Mouse (Mus musculus) liver, embryonic 11.5 days (tissue): ENCODE measurements around the gene Tmem40. TPM values are rescaled to one million over a fixed set of nuclear protein-coding genes. Genes with fewer than 3 reads are reported as not detected.

ENCODE experiments used
- ATAC-seq: fragments of 200-750 bp; cut with Nextera tagmentation; replicated peaks from 2 replicates; pipeline ENCODE4 v1.8.0; 2017; ENCODE audit warnings: moderate number of reproducible peaks, mild to moderate bottlenecking, moderate TSS enrichment, moderate library complexity; ENCODE audit not compliant: low FRiP score
- DNase-seq: peaks from one replicate; pipeline ENCODE4 v3.0.0-alpha.2; 2017; ENCODE audit warnings: low spot score
- H3K27ac ChIP-seq: fragments of 300-500 bp; sonication (generic); 2 replicates; pipeline ENCODE4 v1.5.1; 2014; ENCODE audit warnings: mild to moderate bottlenecking, low read depth, low read length, control low read depth
- H3K27me3 ChIP-seq: fragments of 300-500 bp; sonication (generic); replicated peaks from 2 replicates; pipeline ENCODE4 v1.6.1; 2014; ENCODE audit warnings: low read length, mixed read lengths; ENCODE audit not compliant: control insufficient read depth, insufficient read depth
- H3K36me3 ChIP-seq: fragments of 300-500 bp; sonication (generic); 2 replicates; pipeline ENCODE4 v1.6.1; 2014; ENCODE audit warnings: mild to moderate bottlenecking, low read length, moderate library complexity, mixed read lengths; ENCODE audit not compliant: control insufficient read depth, insufficient read depth
- H3K4me1 ChIP-seq: fragments of 300-500 bp; sonication (generic); replicated peaks from 2 replicates; pipeline ENCODE4 v1.6.1; 2014; ENCODE audit warnings: low read length, mixed read lengths; ENCODE audit not compliant: control insufficient read depth, insufficient read depth
- H3K4me2 ChIP-seq: fragments of 300-500 bp; sonication (generic); 2 replicates; pipeline ENCODE4 v1.6.1; 2014; ENCODE audit warnings: mild to moderate bottlenecking, control low read depth, moderate library complexity
- H3K4me3 ChIP-seq: fragments of 300-500 bp; sonication (generic); 2 replicates; pipeline ENCODE4 v1.5.1; 2014; ENCODE audit warnings: low read depth, low read length, control low read depth
- H3K9ac ChIP-seq: fragments of 300-500 bp; sonication (generic); 2 replicates; pipeline ENCODE4 v1.6.1; 2014; ENCODE audit warnings: low read depth, low read length, control low read depth
- H3K9me3 ChIP-seq: fragments of 300-500 bp; sonication (generic); 2 replicates; pipeline ENCODE4 v1.6.1; 2016; ENCODE audit warnings: low read length, inconsistent platforms, mixed read lengths; ENCODE audit not compliant: control insufficient read depth
- WGBS: fragments of 180-500 bp; shearing (Covaris S2); extraction: QIAGEN DNeasy Blood & Tissue Kit; methylation state at CpG from one replicate; pipeline ENCODE4 v1.1.7; 2014; 5-methylcytosine and 5-hydroxymethylcytosine counted together
- polyA plus RNA-seq: library from polyadenylated mRNA; unstranded; fragments of >200 nt; fragmentation: Nextera tagmentation; extraction: Ambion mirVana; gene quantifications from 2 replicates; pipeline ENCODE4 v1.2.1, GENCODE M21; 2014

The Tmem40 gene
- polyA plus RNA-seq, 1 experiment from 2014 or later: 32.5 TPM

DNA sequence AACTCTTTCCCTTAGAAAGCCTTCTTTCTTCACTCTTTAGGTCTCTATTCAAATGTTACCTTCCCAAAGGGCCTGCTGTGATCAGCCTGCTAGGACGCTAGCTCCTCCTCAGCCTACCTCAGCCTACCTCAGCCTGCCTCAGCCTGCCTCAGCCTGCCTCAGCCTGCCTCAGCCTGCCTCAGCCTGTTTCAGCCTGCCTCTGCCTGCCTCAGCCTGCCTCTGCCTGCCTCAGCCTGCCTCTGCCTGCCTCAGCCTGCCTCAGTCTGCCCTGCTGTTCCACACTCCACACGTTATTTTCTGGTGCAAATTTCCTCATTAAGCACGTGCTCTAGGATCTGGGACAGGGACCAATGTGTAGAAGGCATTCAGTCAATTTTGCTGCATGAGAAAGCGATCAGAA is 2.1 kb downstream of the Tmem40 start:
- no peaks in the 10 kb centered on the region for H3K27me3 ChIP-seq
- H3K9ac ChIP-seq: no peak overlapping the region
- DNase-seq: no peak
- WGBS: 87% methylated on average over 4 of the region's 4 CpGs
- H3K36me3 ChIP-seq: no peaks in the 10 kb centered on the region
- H3K9me3 ChIP-seq: no peaks in the 10 kb centered on the region
- H3K4me3 ChIP-seq: no peak overlapping the region
- peaks cover 51% of the 10 kb centered on the region for H3K4me1 ChIP-seq
- ATAC-seq: no peak
- H3K4me2 ChIP-seq: no peak overlapping the region
- H3K27ac ChIP-seq: peak overlapping the region; percentile 72

DNA sequence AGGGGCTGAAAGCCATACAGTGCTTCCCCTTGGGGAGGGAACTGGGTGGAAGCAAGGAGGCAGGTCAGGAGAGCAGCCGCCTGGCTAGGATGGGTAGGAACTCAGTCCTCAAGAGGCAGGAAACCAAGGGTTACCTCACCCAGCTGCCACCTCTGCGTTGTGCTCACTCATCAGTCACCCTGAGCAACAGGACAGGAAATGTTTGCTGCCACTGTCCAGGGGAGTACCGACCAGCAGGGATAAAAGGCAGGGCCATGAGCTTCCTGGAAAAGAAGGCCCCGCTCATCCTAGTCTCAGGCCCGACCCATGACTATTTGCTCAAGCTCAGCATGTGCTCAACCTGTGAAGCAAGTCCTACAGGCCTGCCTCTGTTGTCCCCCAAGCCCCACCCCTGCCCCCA is 2.7 kb downstream of the Tmem40 start:
- no peaks in the 10 kb centered on the region for H3K27me3 ChIP-seq
- ATAC-seq: no peak
- DNase-seq: no peak
- H3K9me3 ChIP-seq: no peaks in the 10 kb centered on the region
- 35% methylated on average over 5 of the region's 5 CpGs for WGBS
- peak overlapping the region; percentile 56 for H3K4me2 ChIP-seq
- peaks cover 53% of the 10 kb centered on the region for H3K4me1 ChIP-seq
- peak overlapping the region; percentile 72 for H3K27ac ChIP-seq
- no peak overlapping the region for H3K4me3 ChIP-seq
- H3K36me3 ChIP-seq: no peaks in the 10 kb centered on the region
- H3K9ac ChIP-seq: peak overlapping the region; percentile 38; the same call in 1 of the 2 replicates

DNA sequence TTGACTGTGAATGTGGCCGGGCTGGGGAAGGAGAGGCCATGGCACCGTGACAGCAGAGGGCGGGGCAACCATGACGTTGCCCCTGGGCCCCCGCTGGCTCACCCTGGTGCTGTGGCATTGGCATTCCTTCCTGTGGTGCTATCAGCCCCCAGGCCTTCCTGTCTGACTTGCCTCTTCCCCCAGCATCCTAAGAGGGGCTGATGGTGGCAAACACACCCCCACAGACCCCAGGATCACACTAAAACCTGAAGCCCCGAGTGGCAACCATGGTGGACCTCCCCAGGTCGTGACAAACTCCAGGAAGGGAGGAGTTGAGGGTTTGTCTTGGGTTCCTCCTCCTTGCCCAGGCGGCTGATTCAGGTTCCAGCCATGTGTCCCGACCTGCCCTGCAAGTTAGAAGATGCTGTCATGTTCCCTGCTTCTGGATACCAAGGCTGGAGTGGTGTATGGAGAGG is 3.2 kb downstream of the Tmem40 start:
- Histone ChIP-seq H3K4me3 (peak overlapping the region; percentile 25), H3K27me3 (no peaks in the 10 kb centered on the region), H3K36me3 (no peaks in the 10 kb centered on the region), H3K4me1 (peaks cover 48% of the 10 kb centered on the region), H3K9me3 (no peaks in the 10 kb centered on the region), H3K4me2 (peak overlapping the region; percentile 56), H3K27ac (peak overlapping the region; percentile 72), H3K9ac (peak overlapping the region; percentile 38; the same call in 1 of the 2 replicates)
- ATAC-seq (peak; percentile 65), DNase-seq (peak; percentile 43)
- WGBS: 35% methylated on average over 9 of the region's 9 CpGs

DNA sequence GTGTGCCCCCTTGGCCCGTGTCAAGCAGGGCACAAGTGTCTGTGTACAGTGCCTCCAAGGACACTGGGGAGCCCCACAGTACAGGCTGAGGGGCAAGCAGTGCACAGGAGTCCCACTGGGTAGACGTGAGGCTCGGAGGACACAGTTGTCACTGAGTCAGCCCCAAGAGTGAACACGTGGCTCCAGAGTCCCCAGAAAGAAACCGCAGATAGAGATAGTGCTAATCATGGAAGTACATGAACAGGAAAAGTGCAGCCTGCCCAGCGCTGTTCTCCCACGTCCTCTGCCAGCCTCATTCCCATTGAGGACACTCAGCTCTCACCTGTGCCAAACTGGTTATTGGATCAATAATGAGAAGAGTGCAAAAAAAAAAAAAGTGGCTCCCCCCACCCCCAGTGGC is 6.7 kb downstream of the Tmem40 start:
- H3K4me3 ChIP-seq: no peak overlapping the region
- DNase-seq: no peak
- 44% methylated on average over 7 of the region's 7 CpGs for WGBS
- peaks cover 29% of the 10 kb centered on the region for H3K4me1 ChIP-seq
- no peaks in the 10 kb centered on the region for H3K36me3 ChIP-seq
- peak overlapping the region; percentile 36; the same call in 1 of the 2 replicates for H3K27ac ChIP-seq
- no peaks in the 10 kb centered on the region for H3K27me3 ChIP-seq
- no peaks in the 10 kb centered on the region for H3K9me3 ChIP-seq
- peak overlapping the region; percentile 21; the same call in 1 of the 2 replicates for H3K9ac ChIP-seq
- peak overlapping the region; percentile 38 for H3K4me2 ChIP-seq
- peak; percentile 84 for ATAC-seq

DNA sequence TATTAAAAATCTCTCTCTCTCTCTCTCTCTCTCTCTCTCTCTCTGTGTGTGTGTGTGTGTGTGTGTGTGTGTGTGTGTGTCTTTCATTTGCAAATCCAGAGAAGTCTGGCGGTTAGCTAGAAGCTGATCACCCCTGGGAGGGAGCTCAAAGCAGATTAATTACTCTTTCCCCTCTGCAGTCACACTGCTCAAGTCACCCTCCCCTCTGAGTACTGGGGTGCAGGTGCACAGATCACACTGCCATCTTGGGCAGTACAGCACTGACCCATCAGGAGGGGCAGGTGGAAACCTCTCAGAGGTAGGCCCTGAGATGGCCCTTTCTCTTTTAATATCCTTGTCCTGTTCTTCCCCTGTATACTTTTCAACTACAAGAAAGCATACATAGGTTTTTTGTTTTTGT is 15.9 kb downstream of the Tmem40 start:
- H3K4me1 ChIP-seq: peaks cover 9% of the 10 kb centered on the region; the same call in 1 of the 2 replicates
- no peak overlapping the region for H3K4me2 ChIP-seq
- H3K9ac ChIP-seq: no peak overlapping the region
- no peak overlapping the region for H3K4me3 ChIP-seq
- DNase-seq: no peak
- no peak for ATAC-seq
- no peaks in the 10 kb centered on the region for H3K36me3 ChIP-seq
- no peaks in the 10 kb centered on the region for H3K27me3 ChIP-seq
- no peaks in the 10 kb centered on the region for H3K9me3 ChIP-seq
- 95% methylated on average over 1 of the region's 1 CpGs for WGBS
- H3K27ac ChIP-seq: no peak overlapping the region

DNA sequence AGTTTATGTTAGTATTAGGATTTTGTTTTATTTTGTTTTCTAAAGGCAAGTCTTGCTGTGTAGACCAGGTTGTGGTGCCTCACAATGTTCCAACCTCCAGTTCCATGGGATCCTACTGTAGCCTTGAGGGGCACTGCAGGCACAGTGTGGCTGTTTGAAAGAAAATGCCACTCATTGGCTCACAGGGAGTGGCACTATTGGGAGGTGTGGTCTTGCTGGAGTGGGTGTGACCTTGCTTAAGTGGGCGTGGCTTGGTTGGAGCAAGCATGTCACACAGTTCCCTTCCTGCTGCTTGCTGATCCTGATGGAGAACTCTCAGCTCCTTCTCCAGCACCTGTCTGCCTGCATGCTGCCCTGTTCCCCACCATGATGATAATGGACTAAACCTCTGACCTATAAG is 18.6 kb downstream of the Tmem40 start:
- Histone ChIP-seq H3K27me3 (no peaks in the 10 kb centered on the region), H3K9ac (no peak overlapping the region), H3K36me3 (no peaks in the 10 kb centered on the region), H3K9me3 (no peaks in the 10 kb centered on the region), H3K4me1 (peaks cover 9% of the 10 kb centered on the region; the same call in 1 of the 2 replicates), H3K27ac (no peak overlapping the region), H3K4me3 (no peak overlapping the region), H3K4me2 (no peak overlapping the region)
- ATAC-seq (peak; percentile 92), DNase-seq (no peak)
- WGBS: 5% methylated on average over 1 of the region's 1 CpGs

DNA sequence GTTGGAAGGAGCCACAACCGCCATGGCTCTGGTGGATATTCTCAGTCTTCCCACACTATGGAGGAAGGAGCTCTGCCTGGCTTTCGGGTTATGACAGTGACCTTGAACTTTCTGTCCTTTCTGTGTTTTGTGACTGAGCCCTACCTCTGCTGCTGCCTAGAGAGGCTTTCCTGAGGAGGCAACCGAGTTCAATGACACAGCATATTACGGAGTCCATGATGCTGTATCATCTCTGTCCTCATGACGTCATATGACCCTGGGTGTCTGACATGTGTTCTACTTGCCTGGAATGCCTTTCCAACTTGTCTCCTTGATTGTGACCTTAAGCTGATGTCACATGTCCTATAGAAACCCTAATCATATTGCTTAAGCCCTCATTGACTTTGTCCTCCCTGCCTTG is 23.2 kb downstream of the Tmem40 start:
- Histone ChIP-seq H3K4me2 (no peak overlapping the region), H3K4me3 (no peak overlapping the region), H3K27me3 (no peaks in the 10 kb centered on the region), H3K4me1 (0 out of 2 replicates have a peak, but pooled peaks cover under 1% of the 10 kb centered on the region), H3K9me3 (no peaks in the 10 kb centered on the region), H3K9ac (no peak overlapping the region), H3K36me3 (no peaks in the 10 kb centered on the region), H3K27ac (no peak overlapping the region)
- no peak for ATAC-seq
- WGBS: 83% methylated on average over 5 of the region's 5 CpGs
- DNase-seq: no peak

DNA sequence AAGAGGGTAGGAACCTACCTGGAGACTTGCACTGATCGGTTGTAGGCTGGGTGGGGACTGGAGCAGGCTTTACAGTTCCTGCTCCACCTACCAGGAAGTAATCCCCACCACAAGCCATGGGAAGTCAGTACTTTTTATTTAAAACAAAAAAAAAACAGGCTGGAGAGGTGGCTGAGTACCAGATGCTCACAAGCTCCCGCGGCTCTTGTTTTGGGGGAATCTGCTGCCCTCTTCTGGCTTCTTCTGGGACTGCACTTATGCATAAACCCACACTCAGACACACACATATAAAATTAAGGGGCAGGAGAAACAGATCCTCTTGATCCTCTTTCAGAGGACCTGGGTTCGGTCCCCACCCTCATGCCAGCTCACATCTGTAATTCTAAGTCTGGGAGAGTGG is 27.3 kb downstream of the Tmem40 start:
- 70% methylated on average over 4 of the region's 4 CpGs for WGBS
- ATAC-seq: no peak

DNA sequence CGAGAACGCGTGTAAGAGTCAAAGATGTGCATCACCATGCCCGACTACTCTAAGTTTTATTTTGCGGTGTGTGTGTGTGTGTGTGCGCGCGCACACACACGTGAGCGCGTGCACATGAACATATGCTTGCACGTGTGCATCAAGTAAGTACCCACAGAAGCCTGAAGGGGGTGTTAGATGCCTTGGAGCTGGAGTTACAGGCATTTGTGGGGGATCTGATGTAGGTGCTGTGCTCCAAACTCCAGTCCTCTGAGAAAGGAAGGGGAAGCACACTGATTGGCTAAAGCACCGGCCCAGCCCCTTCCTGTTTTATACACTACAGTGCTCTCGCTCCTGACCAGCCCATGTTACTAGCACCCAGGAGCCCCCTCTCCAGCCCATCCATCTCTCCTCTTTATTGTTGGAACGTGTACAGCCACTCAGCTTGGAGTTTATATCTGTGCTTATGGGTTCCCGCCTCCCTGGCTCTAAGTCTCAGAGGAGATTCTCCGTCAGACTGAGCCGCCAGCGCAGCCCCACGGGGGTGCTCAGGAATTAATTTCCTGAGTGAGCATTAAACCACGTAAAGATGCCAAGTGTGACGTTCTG is 29.8 kb downstream of the Tmem40 start:
- H3K36me3 ChIP-seq: no peaks in the 10 kb centered on the region
- H3K9ac ChIP-seq: no peak overlapping the region
- H3K27ac ChIP-seq: no peak overlapping the region
- no peaks in the 10 kb centered on the region for H3K4me1 ChIP-seq
- WGBS: 81% methylated on average over 22 of the region's 22 CpGs
- no peak overlapping the region for H3K4me2 ChIP-seq
- ATAC-seq: no peak
- no peak overlapping the region for H3K4me3 ChIP-seq
- H3K27me3 ChIP-seq: no peaks in the 10 kb centered on the region
- no peak for DNase-seq
- peaks cover 1% of the 10 kb centered on the region; the same call in 1 of the 2 replicates for H3K9me3 ChIP-seq

More for the DNA sequence above, 27.3 kb downstream of the Tmem40 start:
- DNase-seq: no peak
- Histone ChIP-seq H3K4me1 (no peaks in the 10 kb centered on the region), H3K9ac (no peak overlapping the region), H3K27ac (no peak overlapping the region), H3K4me2 (no peak overlapping the region), H3K4me3 (no peak overlapping the region), H3K9me3 (no peaks in the 10 kb centered on the region), H3K27me3 (no peaks in the 10 kb centered on the region), H3K36me3 (no peaks in the 10 kb centered on the region)
